Mouse (Mus musculus) hindbrain, embryonic 15.5 days (tissue): ENCODE results near the gene Catsperg1. TPM values are rescaled to one million over a fixed set of nuclear protein-coding genes. Genes with fewer than 3 reads are reported as not detected.

Experiments used
- ATAC-seq: fragments of 200-750 bp; cut with Nextera tagmentation; 2 replicates; pipeline ENCODE4 v1.8.0; 2017; ENCODE audit warnings: low read depth, moderate number of reproducible peaks, moderate TSS enrichment; ENCODE audit not compliant: low FRiP score
- H3K27ac ChIP-seq: fragments of 300-500 bp; sonication (generic); replicated peaks from 2 replicates; pipeline ENCODE4 v1.5.1; 2015; ENCODE audit warnings: mild to moderate bottlenecking, inconsistent platforms
- H3K27me3 ChIP-seq: fragments of 300-500 bp; sonication (generic); 2 replicates; pipeline ENCODE4 v1.6.1; 2015; ENCODE audit warnings: control low read depth, inconsistent platforms
- H3K36me3 ChIP-seq: fragments of 300-500 bp; sonication (generic); 2 replicates; pipeline ENCODE4 v1.6.1; 2015; ENCODE audit warnings: control low read depth, inconsistent platforms
- H3K4me1 ChIP-seq: fragments of 300-500 bp; sonication (generic); replicated peaks from 2 replicates; pipeline ENCODE4 v1.6.1; 2015; ENCODE audit warnings: control low read depth, inconsistent platforms
- H3K4me2 ChIP-seq: fragments of 300-500 bp; sonication (generic); 2 replicates; pipeline ENCODE4 v1.6.1; 2015; ENCODE audit warnings: moderate library complexity, mild to moderate bottlenecking, inconsistent platforms
- H3K4me3 ChIP-seq: fragments of 300-500 bp; sonication (generic); 2 replicates; pipeline ENCODE4 v1.5.1; 2015; ENCODE audit warnings: mild to moderate bottlenecking, inconsistent platforms
- H3K9ac ChIP-seq: fragments of 300-500 bp; sonication (generic); 2 replicates; pipeline ENCODE4 v1.6.1; 2015; ENCODE audit warnings: inconsistent platforms
- H3K9me3 ChIP-seq: fragments of 300-500 bp; sonication (generic); 2 replicates; pipeline ENCODE4 v1.6.1; 2016; ENCODE audit warnings: control low read depth, inconsistent platforms
- WGBS: fragments of 180-500 bp; shearing (Covaris S2); methylation state at CpG from one replicate; pipeline ENCODE4 v1.1.7; 2015; 5-methylcytosine and 5-hydroxymethylcytosine counted together
- polyA plus RNA-seq: library from polyadenylated mRNA; unstranded; fragments of >200 nt; fragmentation: Nextera tagmentation; extraction: Ambion mirVana; gene quantifications from 2 replicates; pipeline ENCODE4 v1.2.1, GENCODE M21; 2015

Catsperg1 gene
- polyA plus RNA-seq, 1 experiment from 2014 or later = 3.2 TPM

DNA sequence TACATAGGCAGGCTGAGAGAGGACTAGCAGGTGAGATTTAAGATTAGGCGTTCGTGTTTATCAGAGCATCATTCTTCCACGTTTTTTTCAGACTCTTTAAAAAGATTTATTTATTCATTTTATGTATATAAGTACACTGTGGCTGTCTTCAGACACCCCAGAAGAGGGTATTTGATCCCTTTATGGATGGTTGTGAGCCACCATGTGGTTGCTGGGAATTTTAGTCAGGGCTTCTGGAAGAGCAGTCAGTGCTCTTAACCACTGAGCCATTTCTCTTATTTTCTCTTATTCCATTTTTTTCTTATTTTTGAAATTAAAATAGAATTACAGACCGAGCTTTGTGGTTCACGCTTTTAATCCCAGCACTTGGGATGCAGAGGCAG, 33.0 kb downstream of the Catsperg1 start:
- no peaks in the 10 kb centered on the region for H3K9me3 ChIP-seq
- peak overlapping the region; percentile 78 for H3K27ac ChIP-seq
- H3K4me3 ChIP-seq = peak overlapping the region; percentile 82
- peaks cover 5% of the 10 kb centered on the region for H3K36me3 ChIP-seq
- H3K4me1 ChIP-seq = peaks cover 21% of the 10 kb centered on the region
- ATAC-seq = peak; percentile 16; the same call in 1 of the 2 replicates
- WGBS = 41% methylated on average over 5 of the region's 5 CpGs
- H3K4me2 ChIP-seq = peak overlapping the region; percentile 78
- no peaks in the 10 kb centered on the region for H3K27me3 ChIP-seq
- H3K9ac ChIP-seq = 0 out of 2 replicates have a peak overlapping the region, but pooled peaks have one; percentile 17

GRCm38 (mm10) chr7:29180077-29180853, 33.6 kb downstream of the Catsperg1 start, which contains the start of gene Psmd8:
Gene Psmd8, minus strand, starts transcription at chr7:29180701.
- under 1% methylated on average over 62 of the region's 62 CpGs for WGBS
- Histone ChIP-seq H3K27me3 (no peaks in the 10 kb centered on the region), H3K4me2 (peak within 1 kb of the TSS; percentile 78), H3K36me3 (peaks cover 11% of the 10 kb centered on the region), H3K4me3 (peak within 1 kb of the TSS; percentile 82), H3K9ac (peak within 1 kb of the TSS; percentile 83), H3K27ac (peak within 1 kb of the TSS; percentile 78), H3K9me3 (no peaks in the 10 kb centered on the region), H3K4me1 (peaks cover 21% of the 10 kb centered on the region)
- peak; percentile 95 for ATAC-seq

DNA sequence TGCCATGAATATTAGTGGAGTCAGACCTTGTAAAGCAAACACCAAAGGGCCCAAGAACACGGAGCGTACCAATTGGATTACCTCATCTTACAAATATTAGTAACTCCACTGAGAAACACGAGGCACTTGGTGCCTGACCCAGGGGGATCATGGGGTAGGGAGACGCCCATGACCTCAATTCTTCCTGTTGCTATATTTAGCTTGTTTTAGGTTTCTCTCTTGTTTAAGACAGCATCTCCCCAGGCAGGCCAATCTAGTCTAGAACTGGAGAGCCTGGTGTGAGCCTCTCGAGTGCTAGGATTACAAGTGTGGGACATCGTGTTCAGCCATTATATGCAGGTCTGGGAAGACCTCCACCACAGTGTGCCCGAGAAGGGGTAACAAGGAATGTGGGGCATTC, 34.5 kb downstream of the Catsperg1 start:
- peaks cover 20% of the 10 kb centered on the region for H3K36me3 ChIP-seq
- H3K9me3 ChIP-seq = no peaks in the 10 kb centered on the region
- H3K4me1 ChIP-seq = peaks cover 21% of the 10 kb centered on the region
- ATAC-seq = no peak
- H3K9ac ChIP-seq = peak overlapping the region; percentile 83
- H3K27ac ChIP-seq = no peak overlapping the region
- WGBS = 63% methylated on average over 7 of the region's 7 CpGs
- peak overlapping the region; percentile 82 for H3K4me3 ChIP-seq
- H3K27me3 ChIP-seq = peaks cover 8% of the 10 kb centered on the region
- peak overlapping the region; percentile 78 for H3K4me2 ChIP-seq

GRCm38 (mm10) chr7:29178106-29178505, 35.7 kb downstream of the Catsperg1 start:
- peak overlapping the region; percentile 78; the same call in 1 of the 2 replicates for H3K4me2 ChIP-seq

DNA sequence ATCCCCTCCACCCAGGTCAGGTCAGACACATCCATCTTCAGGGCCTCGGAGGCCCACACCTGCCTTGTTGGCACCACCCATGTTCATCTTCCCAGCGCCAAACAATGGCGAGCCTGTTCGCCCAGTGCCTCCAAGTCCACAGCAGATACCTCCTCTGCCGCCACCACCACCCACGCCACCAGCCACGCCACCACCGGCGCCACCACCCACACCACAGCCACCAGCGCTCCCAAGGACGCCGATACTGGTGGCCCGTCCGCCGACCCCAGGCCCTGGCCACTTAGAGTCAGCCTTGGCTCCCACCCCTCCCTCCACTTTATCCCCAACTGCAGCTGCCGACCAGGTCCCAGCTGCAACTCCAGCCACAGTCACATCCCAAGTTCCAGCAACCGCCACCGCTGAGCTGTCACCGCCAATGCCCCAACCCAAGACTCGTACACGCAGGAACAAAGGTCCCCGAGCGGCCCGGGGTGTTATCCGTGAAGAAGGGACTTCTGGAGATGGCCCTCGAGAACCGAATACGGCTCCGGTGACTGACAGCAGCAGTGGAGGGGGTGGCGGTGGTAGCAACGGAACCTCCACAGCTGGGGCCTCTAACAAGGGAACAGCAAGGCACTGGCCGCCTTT, 41.3 kb downstream of the Catsperg1 start:
- no peak overlapping the region for H3K27ac ChIP-seq
- no peak for ATAC-seq
- H3K4me1 ChIP-seq = peaks cover 30% of the 10 kb centered on the region
- peaks cover 39% of the 10 kb centered on the region for H3K36me3 ChIP-seq
- no peaks in the 10 kb centered on the region for H3K9me3 ChIP-seq
- 28% methylated on average over 29 of the region's 32 CpGs for WGBS
- peaks cover 42% of the 10 kb centered on the region for H3K27me3 ChIP-seq
- H3K4me2 ChIP-seq = no peak overlapping the region
- no peak overlapping the region for H3K9ac ChIP-seq
- H3K4me3 ChIP-seq = no peak overlapping the region

More at GRCm38 (mm10) chr7:29178106-29178505, 35.7 kb downstream of the Catsperg1 start:
- peaks cover 21% of the 10 kb centered on the region for H3K4me1 ChIP-seq
- H3K9ac ChIP-seq = no peak overlapping the region
- no peak overlapping the region for H3K4me3 ChIP-seq
- H3K9me3 ChIP-seq = no peaks in the 10 kb centered on the region
- H3K27me3 ChIP-seq = peaks cover 20% of the 10 kb centered on the region
- H3K27ac ChIP-seq = no peak overlapping the region
- peaks cover 32% of the 10 kb centered on the region for H3K36me3 ChIP-seq
- no peak for ATAC-seq
- 89% methylated on average over 4 of the region's 4 CpGs for WGBS

- WGBS = 6% methylated on average over 34 of the region's 34 CpGs
- peaks cover 39% of the 10 kb centered on the region for H3K36me3 ChIP-seq
- no peak overlapping the region for H3K27ac ChIP-seq
- peaks cover 42% of the 10 kb centered on the region for H3K27me3 ChIP-seq
- H3K9me3 ChIP-seq = no peaks in the 10 kb centered on the region
- ATAC-seq = no peak
- peak overlapping the region; percentile 65 for H3K4me2 ChIP-seq
- peak overlapping the region; percentile 20; the same call in 1 of the 2 replicates for H3K9ac ChIP-seq
- H3K4me3 ChIP-seq = peak overlapping the region; percentile 81
- H3K4me1 ChIP-seq = peaks cover 34% of the 10 kb centered on the region
Measured at GRCm38 (mm10) chr7:29171562-29172097, 42.2 kb downstream of the Catsperg1 start.

DNA sequence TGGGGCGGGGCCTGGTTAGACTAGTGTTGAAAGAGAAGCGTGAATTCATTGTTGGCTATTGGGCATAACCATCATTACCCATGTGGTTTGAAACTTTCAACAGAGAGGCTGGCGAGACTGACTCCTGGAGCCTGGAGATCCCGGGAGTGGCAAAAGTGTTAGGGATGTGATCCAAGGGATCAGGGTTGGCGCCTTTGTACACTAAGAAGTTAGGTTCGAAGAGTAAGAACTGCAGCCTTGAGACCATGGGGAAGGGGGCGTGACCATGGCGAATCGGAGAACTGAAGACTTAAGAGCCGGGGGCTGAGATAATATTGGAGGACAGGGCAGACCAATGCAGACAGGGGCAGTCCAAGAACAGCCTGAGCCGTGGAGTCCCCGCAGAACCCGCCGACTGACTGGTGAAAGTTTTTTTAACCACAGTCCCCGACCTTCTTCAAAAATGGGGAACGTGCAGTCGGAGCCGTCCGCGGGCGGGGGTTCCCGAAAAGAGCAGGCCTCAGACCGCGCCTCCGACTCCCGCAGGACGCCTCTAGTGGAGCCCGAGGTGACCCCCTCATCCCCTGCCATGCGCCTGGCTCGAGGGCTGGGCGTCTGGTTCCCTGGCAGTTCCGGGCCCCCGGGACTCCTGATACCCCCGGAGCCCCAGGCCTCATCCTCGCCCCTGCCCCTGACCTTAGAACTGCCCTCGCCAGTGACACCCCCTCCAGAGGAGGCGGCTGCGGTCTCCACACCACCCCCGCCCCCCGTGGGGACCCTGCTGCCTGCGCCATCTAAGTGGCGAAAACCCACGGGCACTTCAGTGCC, 42.9 kb downstream of the Catsperg1 start:
- Histone ChIP-seq H3K27me3 (peaks cover 42% of the 10 kb centered on the region), H3K4me2 (peak overlapping the region; percentile 65), H3K4me3 (peak overlapping the region; percentile 81), H3K9me3 (no peaks in the 10 kb centered on the region), H3K36me3 (peaks cover 35% of the 10 kb centered on the region), H3K4me1 (peaks cover 34% of the 10 kb centered on the region), H3K27ac (no peak overlapping the region), H3K9ac (peak overlapping the region; percentile 20; the same call in 1 of the 2 replicates)
- no peak for ATAC-seq
- under 1% methylated on average over 43 of the region's 43 CpGs for WGBS

DNA sequence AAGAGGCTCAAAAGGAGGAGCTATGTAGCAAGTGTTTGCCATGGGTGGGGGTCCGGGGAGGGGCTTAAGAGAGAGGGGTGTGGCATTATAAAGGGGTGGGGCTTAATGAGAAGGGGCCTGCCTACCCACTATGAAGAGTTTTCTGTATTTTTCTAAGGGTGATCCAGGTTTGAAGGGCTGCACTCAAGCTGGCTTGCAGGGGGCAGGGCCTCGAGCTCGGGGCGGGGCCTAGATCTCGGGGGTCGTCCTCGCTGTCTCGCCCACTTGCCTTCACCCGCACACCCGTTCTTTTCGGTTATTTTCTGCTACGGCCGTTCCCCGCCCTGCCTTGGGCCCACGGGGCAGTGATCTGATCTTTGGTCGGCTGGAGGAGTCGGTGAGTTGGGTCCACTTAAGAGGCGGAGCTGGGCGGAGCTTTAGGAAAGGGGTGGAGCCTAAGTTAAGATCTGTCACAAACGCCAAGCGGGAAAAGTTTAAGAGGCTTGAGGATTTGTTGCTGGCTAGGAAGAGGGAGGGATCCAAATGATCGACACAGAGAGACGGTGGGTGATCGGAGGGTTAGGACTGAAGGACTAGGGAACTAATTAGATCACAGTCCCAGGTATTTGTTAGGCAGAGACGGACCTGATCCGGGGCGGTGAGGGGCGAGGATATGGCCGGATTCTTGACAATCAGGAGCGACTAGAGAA, 43.6 kb downstream of the Catsperg1 start, which contains the start of the genes Ggn and Spred3:
Gene Ggn (plus strand): TSS at position 145 of the 689 bp plus-strand sequence.
Gene Spred3 (minus strand): TSS at position 346 of the 689 bp plus-strand sequence.
- H3K27ac ChIP-seq = peak within 1 kb of the TSS; percentile 91
- H3K36me3 ChIP-seq = peaks cover 27% of the 10 kb centered on the region
- under 1% methylated on average over 30 of the region's 30 CpGs for WGBS
- ATAC-seq = peak; percentile 76
- H3K9ac ChIP-seq = peak within 1 kb of the TSS; percentile 68
- no peaks in the 10 kb centered on the region for H3K9me3 ChIP-seq
- peak within 1 kb of the TSS; percentile 81 for H3K4me3 ChIP-seq
- H3K4me2 ChIP-seq = peak within 1 kb of the TSS; percentile 65
- H3K27me3 ChIP-seq = peaks cover 42% of the 10 kb centered on the region
- peaks cover 34% of the 10 kb centered on the region for H3K4me1 ChIP-seq

- Histone ChIP-seq H3K4me2 (peak overlapping the region; percentile 65), H3K27me3 (peaks cover 35% of the 10 kb centered on the region), H3K9ac (peak overlapping the region; percentile 68), H3K4me3 (peak overlapping the region; percentile 81), H3K27ac (peak overlapping the region; percentile 91), H3K9me3 (no peaks in the 10 kb centered on the region), H3K36me3 (peaks cover 25% of the 10 kb centered on the region), H3K4me1 (peaks cover 34% of the 10 kb centered on the region)
- under 1% methylated on average over 30 of the region's 39 CpGs for WGBS
- peak; percentile 86 for ATAC-seq
Measured at GRCm38 (mm10) chr7:29169231-29170065, 44.4 kb downstream of the Catsperg1 start.

GRCm38 (mm10) chr7:29168791-29169230, 45.0 kb downstream of the Catsperg1 start:
- ATAC-seq = peak; percentile 20; the same call in 1 of the 2 replicates
- Histone ChIP-seq H3K36me3 (peaks cover 20% of the 10 kb centered on the region), H3K9ac (peak overlapping the region; percentile 68), H3K4me2 (peak overlapping the region; percentile 65), H3K4me1 (peaks cover 34% of the 10 kb centered on the region), H3K9me3 (no peaks in the 10 kb centered on the region), H3K4me3 (peak overlapping the region; percentile 81), H3K27ac (peak overlapping the region; percentile 91), H3K27me3 (peaks cover 29% of the 10 kb centered on the region)
- under 1% methylated on average over 14 of the region's 14 CpGs for WGBS
